Mouse (Mus musculus) bone marrow macrophage, adult 2 months (primary cell): ENCODE measurements around the gene Lsr. TPM values are rescaled to one million over a fixed set of nuclear protein-coding genes. Genes with fewer than 3 reads are reported as not detected.

Experiments
- H3K27ac ChIP-seq: 2 replicates; pipeline ENCODE4 v1.5.1; 2012; ENCODE audit warnings: low read depth, low read length; ENCODE audit not compliant: insufficient read depth
- H3K4me1 ChIP-seq: 2 replicates; pipeline ENCODE4 v1.6.1; 2012; ENCODE audit warnings: low read length; ENCODE audit not compliant: control insufficient read depth, insufficient read depth
- H3K4me3 ChIP-seq: 2 replicates; pipeline ENCODE4 v1.5.1; 2012; ENCODE audit warnings: mild to moderate bottlenecking, low read length, moderate library complexity; ENCODE audit not compliant: insufficient read depth
- CTCF ChIP-seq: IDR thresholded peaks from 2 replicates; pipeline ENCODE4 v1.5.1; 2012; ENCODE audit warnings: low read depth, mild to moderate bottlenecking, low read length, moderate library complexity
- POLR2A ChIP-seq: IDR thresholded peaks from 2 replicates; pipeline ENCODE4 v1.6.1; 2012; ENCODE audit warnings: mild to moderate bottlenecking, low read depth, low read length, borderline replicate concordance
- polyA plus RNA-seq: library from polyadenylated mRNA; stranded (reverse); fragments of >200 nt; gene quantifications from 2 replicates; pipeline ENCODE4 v1.2.4, GENCODE M21; 2012; ENCODE audit not compliant: missing spikeins, insufficient read depth, insufficient read length

Lsr gene
- polyA plus RNA-seq = 29.2 and 32.1 TPM in 2 replicates

DNA sequence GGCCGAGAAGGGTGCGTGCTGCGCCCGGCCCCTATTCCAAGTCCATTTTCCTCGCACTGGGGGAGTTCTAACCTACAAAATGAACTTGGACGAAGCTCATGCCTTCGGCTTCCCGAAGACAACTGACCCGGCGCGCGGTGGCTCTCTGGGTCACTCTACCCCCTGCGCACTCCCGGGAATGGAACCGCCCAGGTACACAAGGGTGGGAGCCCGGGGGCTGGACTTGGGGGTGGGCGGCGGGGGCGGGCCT is at the start of gene Lsr:
TSS of gene Lsr (minus strand) at position 214 of the 250 bp plus-strand sequence.
- Histone ChIP-seq H3K4me1 (no peaks in the 10 kb centered on the region), H3K27ac (peak within 1 kb of the TSS; percentile 56), H3K4me3 (peak within 1 kb of the TSS; percentile 61)
- TF ChIP-seq CTCF (no peak), POLR2A (no peak)

DNA sequence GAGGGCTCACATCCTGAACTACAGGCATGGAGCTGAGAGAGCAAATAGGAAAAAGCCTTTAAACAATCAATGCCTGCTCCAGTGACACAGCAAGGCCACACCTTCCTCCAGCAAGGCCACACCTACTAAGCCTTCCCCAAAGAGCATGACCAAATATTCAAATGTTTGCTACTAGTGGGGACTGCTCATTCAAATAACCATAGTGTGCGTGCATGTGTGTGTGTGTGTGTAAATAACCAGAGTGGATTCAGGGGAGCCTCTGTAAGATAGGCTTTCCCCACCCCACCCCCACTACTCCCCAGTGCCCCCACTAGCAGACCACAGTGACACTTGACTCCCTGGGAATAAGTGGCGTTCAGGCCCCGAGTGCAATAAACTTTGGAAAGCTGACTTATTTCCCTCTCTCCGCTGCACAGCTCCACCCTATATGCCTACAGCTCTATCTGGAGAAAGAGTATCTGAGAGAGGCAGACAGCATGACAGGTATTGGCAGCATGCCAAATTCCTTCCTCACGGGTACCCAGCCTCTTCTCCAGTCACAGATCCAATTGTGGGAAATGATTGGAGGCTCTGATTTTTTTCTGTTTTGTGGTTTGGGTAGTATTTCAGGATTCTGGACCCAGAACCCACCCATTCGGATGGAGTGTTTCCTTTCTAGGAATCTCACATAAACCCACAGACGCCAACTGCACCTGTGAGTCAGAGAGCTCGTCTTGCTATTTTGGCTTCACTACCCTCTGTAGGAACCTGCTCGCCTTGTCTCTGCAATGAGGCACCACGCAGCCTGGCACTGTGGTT is 44.0 kb upstream of the Lsr start:
- Histone ChIP-seq H3K27ac (no peak overlapping the region), H3K4me3 (no peak overlapping the region), H3K4me1 (peaks cover 27% of the 10 kb centered on the region)
- TF ChIP-seq POLR2A = no peak

GRCm38 (mm10) chr7:31012971-31013370 is 39.7 kb upstream of the Lsr start:
- H3K4me3 ChIP-seq = no peak overlapping the region
- no peak overlapping the region for H3K27ac ChIP-seq
- TF ChIP-seq CTCF = no peak
- no peak for TF ChIP-seq POLR2A
- peaks cover 28% of the 10 kb centered on the region for H3K4me1 ChIP-seq

- TF ChIP-seq POLR2A (no peak), CTCF (no peak)
- Histone ChIP-seq H3K27ac (peak overlapping the region; percentile 93), H3K4me3 (no peak overlapping the region), H3K4me1 (peaks cover 36% of the 10 kb centered on the region)
Observed at GRCm38 (mm10) chr7:31008889-31009288, 35.6 kb upstream of the Lsr start.

- H3K4me3 ChIP-seq = no peak overlapping the region
- peaks cover 39% of the 10 kb centered on the region for H3K4me1 ChIP-seq
- peak overlapping the region; percentile 98 for H3K27ac ChIP-seq
Observed at GRCm38 (mm10) chr7:31008175-31008574, 34.9 kb upstream of the Lsr start.

DNA sequence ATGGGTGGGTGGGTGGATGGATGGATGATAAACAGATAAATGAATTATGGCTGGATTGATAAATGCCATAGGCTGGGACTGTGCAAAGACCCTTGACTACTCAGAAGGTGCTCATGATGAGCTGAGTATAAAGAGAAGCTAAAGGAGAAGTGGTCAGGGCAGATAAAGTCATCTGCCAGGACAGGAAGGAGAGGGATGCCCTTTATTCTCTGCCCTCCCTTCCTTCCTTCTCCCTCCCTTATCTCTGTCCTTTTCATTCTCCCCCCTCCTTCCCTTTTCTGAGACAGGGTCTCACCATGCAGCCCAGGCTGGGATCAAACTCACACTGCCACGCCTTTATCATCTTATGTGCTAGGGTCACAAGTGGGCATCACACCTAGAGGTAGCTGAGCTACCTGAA is 34.5 kb upstream of the Lsr start:
- peaks cover 43% of the 10 kb centered on the region for H3K4me1 ChIP-seq
- TF ChIP-seq POLR2A (no peak), CTCF (no peak)
- H3K4me3 ChIP-seq = no peak overlapping the region
- H3K27ac ChIP-seq = peak overlapping the region; percentile 98

More at GRCm38 (mm10) chr7:31008175-31008574, 34.9 kb upstream of the Lsr start:
- TF ChIP-seq POLR2A (no peak), CTCF (no peak)

DNA sequence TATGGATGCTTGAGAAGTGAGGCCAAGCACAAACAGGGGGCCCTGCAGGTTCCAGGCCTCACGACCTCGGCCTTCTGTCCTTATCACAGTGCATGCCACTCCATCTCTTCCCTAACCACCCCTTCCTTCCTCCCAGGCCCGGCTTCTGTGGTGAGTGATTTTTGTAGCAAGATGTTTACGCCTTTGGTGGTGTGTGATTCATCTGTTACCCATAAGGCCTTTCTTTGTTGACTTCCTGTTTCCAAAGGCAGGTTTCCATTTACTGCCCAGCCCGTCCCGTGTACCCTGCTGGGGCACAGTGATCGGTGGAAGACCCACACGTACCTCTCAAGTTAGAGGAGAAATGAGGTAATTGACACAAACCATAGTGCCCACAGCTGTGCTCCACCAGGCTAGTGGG is 29.4 kb upstream of the Lsr start:
- H3K4me1 ChIP-seq = peaks cover 52% of the 10 kb centered on the region
- peak overlapping the region; percentile 52 for H3K4me3 ChIP-seq
- peak overlapping the region; percentile 90 for H3K27ac ChIP-seq
- no peak for TF ChIP-seq CTCF
- TF ChIP-seq POLR2A = no peak

- TF ChIP-seq CTCF (no peak), POLR2A (no peak)
- peak overlapping the region; percentile 24 for H3K4me3 ChIP-seq
- H3K4me1 ChIP-seq = peaks cover 43% of the 10 kb centered on the region
- H3K27ac ChIP-seq = peak overlapping the region; percentile 90
Observed at GRCm38 (mm10) chr7:31000505-31001020, 27.3 kb upstream of the Lsr start.

DNA sequence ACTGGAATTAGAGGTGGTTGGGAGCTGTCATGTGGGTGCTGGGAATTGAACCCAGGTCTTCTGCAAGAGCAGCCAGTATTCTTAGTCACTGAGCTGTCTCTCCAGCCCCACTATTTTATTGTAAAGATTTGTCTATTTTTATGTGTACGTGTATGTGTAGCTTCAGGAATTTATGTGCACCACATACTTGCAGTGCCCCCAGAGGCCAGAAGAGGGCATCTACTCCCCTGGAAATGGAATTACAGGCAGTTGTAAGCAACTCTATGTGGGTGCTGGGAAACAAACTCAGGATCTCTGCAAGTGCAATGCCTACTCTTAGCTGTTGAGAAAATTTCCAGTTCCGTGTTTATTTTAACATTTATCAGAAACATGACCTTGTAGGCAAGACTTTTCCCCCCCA is 23.2 kb upstream of the Lsr start:
- Histone ChIP-seq H3K4me3 (no peak overlapping the region), H3K27ac (no peak overlapping the region), H3K4me1 (peaks cover 37% of the 10 kb centered on the region)
- no peak for TF ChIP-seq CTCF

DNA sequence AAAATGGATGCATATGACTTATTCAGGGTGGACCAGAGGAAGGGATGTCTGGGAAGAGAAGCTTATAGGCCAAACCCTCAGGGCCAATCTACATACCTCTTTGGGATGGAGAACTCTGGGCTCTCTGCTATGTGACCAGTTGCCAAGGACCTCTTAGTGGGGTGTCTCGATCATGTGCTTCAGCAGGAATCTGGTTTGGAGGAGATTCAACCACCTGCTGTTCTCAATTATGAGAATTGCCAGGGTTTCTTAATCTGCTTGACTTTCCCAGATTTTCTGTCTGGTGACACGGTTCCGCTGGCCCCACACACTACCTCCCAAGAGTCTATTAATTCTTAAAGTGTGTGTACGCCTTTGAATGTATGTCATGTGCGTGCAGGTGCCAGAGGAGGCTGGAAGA is 20.7 kb upstream of the Lsr start:
- Histone ChIP-seq H3K4me3 (no peak overlapping the region), H3K27ac (no peak overlapping the region), H3K4me1 (peaks cover 23% of the 10 kb centered on the region)
- TF ChIP-seq CTCF (no peak), POLR2A (no peak)

DNA sequence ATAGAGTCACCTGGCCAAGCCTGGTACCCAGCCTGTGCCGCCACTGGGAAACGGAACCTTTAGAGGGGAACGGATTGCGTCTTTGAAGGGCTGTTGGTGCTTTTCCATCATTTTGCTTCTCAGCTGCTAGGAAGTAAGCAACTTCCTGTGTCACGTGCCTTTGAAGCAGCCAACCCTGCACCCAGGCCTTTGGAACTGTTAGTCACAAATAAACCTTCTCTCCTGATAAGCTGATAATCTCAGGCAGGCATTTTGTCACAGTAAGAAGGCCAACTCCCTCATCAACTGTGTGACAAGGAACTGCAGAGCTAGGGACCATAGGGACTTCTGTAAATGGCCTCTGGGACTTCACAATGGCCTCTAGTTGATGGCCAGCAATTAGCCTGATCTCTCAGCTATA is 18.9 kb upstream of the Lsr start:
- TF ChIP-seq POLR2A = no peak
- no peak for TF ChIP-seq CTCF
- peaks cover 26% of the 10 kb centered on the region for H3K4me1 ChIP-seq
- no peak overlapping the region for H3K27ac ChIP-seq
- no peak overlapping the region for H3K4me3 ChIP-seq
